Mouse (Mus musculus): Measurements from ENCODE around the gene Neurog1.

Neurog1 gene

GRCm38 (mm10) chr13:56251924-56252619 lies at the start of gene Neurog1:
Gene Neurog1 (minus strand): TSS chr13:56252163.
- no peak for DNase-seq

- no peak for DNase-seq
These were observed 47.4 kb upstream of the Neurog1 start for GRCm38 (mm10) chr13:56299336-56299735.

- no peak for DNase-seq
These were observed 44.7 kb upstream of the Neurog1 start for GRCm38 (mm10) chr13:56296659-56297020.

- peak; percentile 7 for DNase-seq
These were observed 44.1 kb upstream of the Neurog1 start, which contains the start of gene Cxcl14 for GRCm38 (mm10) chr13:56295943-56296658. Gene Cxcl14 (minus strand): TSS chr13:56296551.

GRCm38 (mm10) chr13:56295586-56295942 lies 43.6 kb upstream of the Neurog1 start:
- DNase-seq: no peak

- no peak for DNase-seq
These were observed 42.9 kb upstream of the Neurog1 start for GRCm38 (mm10) chr13:56294908-56295307.

- DNase-seq: no peak
These were observed 38.0 kb upstream of the Neurog1 start for GRCm38 (mm10) chr13:56289998-56290397.

- DNase-seq: no peak
These were observed 37.3 kb upstream of the Neurog1 start for GRCm38 (mm10) chr13:56289261-56289660.

GRCm38 (mm10) chr13:56288601-56289000 lies 36.6 kb upstream of the Neurog1 start:
- no peak for DNase-seq

- DNase-seq: no peak
These were observed 35.1 kb upstream of the Neurog1 start for GRCm38 (mm10) chr13:56287091-56287490.

GRCm38 (mm10) chr13:56283321-56283720 lies 31.4 kb upstream of the Neurog1 start:
- no peak for DNase-seq

- no peak for DNase-seq
These were observed 28.4 kb upstream of the Neurog1 start for GRCm38 (mm10) chr13:56280356-56280755.

GRCm38 (mm10) chr13:56279439-56279838 lies 27.5 kb upstream of the Neurog1 start:
- DNase-seq: peak; percentile 76

GRCm38 (mm10) chr13:56275171-56275570 lies 23.2 kb upstream of the Neurog1 start:
- no peak for DNase-seq

- no peak for DNase-seq
These were observed 18.2 kb upstream of the Neurog1 start for GRCm38 (mm10) chr13:56270124-56270523.

GRCm38 (mm10) chr13:56267396-56267795 lies 15.4 kb upstream of the Neurog1 start:
- DNase-seq: no peak

- no peak for DNase-seq
These were observed 14.5 kb upstream of the Neurog1 start for GRCm38 (mm10) chr13:56266435-56266834.

GRCm38 (mm10) chr13:56265661-56266060 lies 13.7 kb upstream of the Neurog1 start:
- no peak for DNase-seq

GRCm38 (mm10) chr13:56262269-56262668 lies 10.3 kb upstream of the Neurog1 start:
- no peak for DNase-seq

- DNase-seq: no peak
These were observed 8.4 kb upstream of the Neurog1 start for GRCm38 (mm10) chr13:56260344-56260780.

- DNase-seq: no peak
These were observed 7.9 kb upstream of the Neurog1 start for GRCm38 (mm10) chr13:56259926-56260250.

GRCm38 (mm10) chr13:56259021-56259925 lies 7.3 kb upstream of the Neurog1 start:
- DNase-seq: no peak

- no peak for DNase-seq
These were observed 6.4 kb upstream of the Neurog1 start for GRCm38 (mm10) chr13:56258196-56259020.

Measured in cerebellum, adult 8-10 months (tissue).